Comparison of ENCODE assay signal across 8 mouse cellular contexts in the genomic region with DNA sequence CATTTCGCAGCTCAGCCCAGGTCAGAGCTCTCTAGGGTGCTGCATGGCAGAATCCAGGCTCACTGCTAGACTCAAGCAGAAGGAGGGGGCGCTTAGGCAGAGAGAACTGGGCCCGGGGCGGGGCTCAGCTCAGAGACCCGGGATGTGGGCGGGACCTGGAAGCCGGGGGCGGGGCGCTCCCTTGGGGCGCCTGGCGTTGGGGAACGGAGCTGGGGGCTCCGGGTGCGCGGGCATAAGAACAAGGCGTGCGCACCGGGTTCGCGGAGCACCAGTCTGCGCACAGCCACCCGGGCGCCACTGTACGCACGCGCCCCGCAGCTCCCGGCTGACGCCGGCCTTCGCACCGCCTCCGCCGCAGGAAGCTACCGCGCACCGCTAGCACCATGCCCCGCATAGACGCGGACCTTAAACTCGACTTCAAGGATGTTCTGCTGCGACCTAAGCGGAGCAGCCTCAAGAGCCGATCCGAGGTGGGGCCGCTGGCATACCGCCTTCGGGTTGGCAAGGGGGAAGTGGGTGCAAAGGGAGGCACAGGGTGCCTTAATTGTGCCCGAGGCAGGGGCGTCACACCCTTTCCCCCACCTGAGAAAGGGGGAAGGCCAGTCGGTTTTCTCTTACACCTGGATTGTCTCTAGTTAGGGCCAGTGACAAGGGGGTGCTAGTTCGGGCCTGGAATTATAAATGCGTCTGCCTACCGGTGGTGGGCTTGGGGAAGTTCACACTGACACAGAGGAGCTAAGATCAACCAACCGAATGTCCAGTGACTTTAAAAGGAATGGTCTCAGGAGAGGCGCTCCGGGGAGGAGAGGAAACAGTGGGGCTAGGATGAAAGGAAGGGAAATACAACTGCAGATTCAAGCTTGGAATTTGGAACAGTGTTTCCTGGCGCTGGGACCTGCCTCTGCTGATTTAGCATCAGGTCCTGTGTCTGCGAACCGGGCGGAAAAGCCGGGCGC. TPM values are rescaled to one million over a fixed set of nuclear protein-coding genes. Genes with fewer than 3 reads are reported as not detected.
DNase-seq lines count a peak whose midpoint lies in the region; ATAC-seq and TF ChIP-seq lines count a peak whose summit lies in the region.

Gmpr (plus strand) TSS at position 171 of the 956 bp plus-strand sequence.

- peak within 1 kb of the TSS; percentile 52 for H3K27ac ChIP-seq in forebrain, embryonic 16.5 days (ENCODE audit: low read length)
- peak within 1 kb of the TSS; percentile 29; the same call in 1 of the 2 replicates for H3K27ac ChIP-seq in lung, embryonic 15.5 days

- no peak for TF ChIP-seq CTCF in G1E (IDR thresholded peaks at IDR 0.05; ENCODE audit: low read depth, low read length)

- peak; percentile 72 for DNase-seq in G1E (ENCODE audit: low spot score)
- DNase-seq in c-Kit-positive CD71-positive TER-119-positive erythroid progenitor cells, embryonic 14.5 days (ENCODE audit: low spot score), result peak; percentile 84
- DNase-seq in heart, postnatal 25 days (ENCODE audit: low spot score), result peak; percentile 59
- peak; percentile 77 to 83 for DNase-seq in layer of hippocampus, adult 8-10 months (ENCODE audit: low spot score in 2 of 2)
- peak; percentile 53 for DNase-seq in ovary, postnatal 10 days (ENCODE audit: low spot score)
- DNase-seq in thymus, postnatal 25 days, result peak; percentile 91

- H3K4me1 ChIP-seq in G1E (ENCODE audit: insufficient read depth, low read depth, low read length), result peaks cover 70% of the 10 kb centered on the region
- peaks cover 12% of the 10 kb centered on the region for H3K4me1 ChIP-seq in forebrain, embryonic 16.5 days (replicated peaks; ENCODE audit: control insufficient read depth, insufficient read depth, low read length)
- peaks cover 31% of the 10 kb centered on the region for H3K4me1 ChIP-seq in lung, embryonic 15.5 days

- ATAC-seq in G1E (ENCODE audit: extremely low read depth, insufficient number of reproducible peaks, low FRiP score, poor library complexity, severe bottlenecking), result peak; percentile 59
- peak; percentile 89 for ATAC-seq in forebrain, embryonic 16.5 days
- peak; percentile 90 for ATAC-seq in lung, embryonic 15.5 days (ENCODE audit: borderline replicate concordance, extremely low read depth, low FRiP score, low TSS enrichment)

- H3K9me3 ChIP-seq in G1E (replicated peaks), result peaks cover 3% of the 10 kb centered on the region; the same call in 1 of the 2 replicates
- H3K9me3 ChIP-seq in forebrain, embryonic 16.5 days (ENCODE audit: control insufficient read depth, low read length), result no peaks in the 10 kb centered on the region
- no peaks in the 10 kb centered on the region for H3K9me3 ChIP-seq in lung, embryonic 15.5 days

- intact Hi-C loops in heart, postnatal 25 days (cut with DNase I), result no loop called here

- H3K4me2 ChIP-seq in forebrain, embryonic 16.5 days (ENCODE audit: low read length), result peak within 1 kb of the TSS; percentile 95
- H3K4me2 ChIP-seq in lung, embryonic 15.5 days, result peak within 1 kb of the TSS; percentile 92

- H3K9ac ChIP-seq in forebrain, embryonic 16.5 days (replicated peaks; ENCODE audit: low read depth, low read length), result peak within 1 kb of the TSS; percentile 77
- peak within 1 kb of the TSS; percentile 47 for H3K9ac ChIP-seq in lung, embryonic 15.5 days

- no peaks in the 10 kb centered on the region for H3K27me3 ChIP-seq in G1E (ENCODE audit: insufficient read depth, low read length)
- H3K27me3 ChIP-seq in forebrain, embryonic 16.5 days (replicated peaks; ENCODE audit: control insufficient read depth, insufficient read depth, low read length), result 0 out of 2 replicates have a peak, but pooled peaks cover 2% of the 10 kb centered on the region
- H3K27me3 ChIP-seq in lung, embryonic 15.5 days, result no peaks in the 10 kb centered on the region

- H3K36me3 ChIP-seq in G1E (replicated peaks), result peaks cover 19% of the 10 kb centered on the region
- H3K36me3 ChIP-seq in forebrain, embryonic 16.5 days (ENCODE audit: control insufficient read depth, insufficient read depth), result no peaks in the 10 kb centered on the region
- no peaks in the 10 kb centered on the region for H3K36me3 ChIP-seq in lung, embryonic 15.5 days

- 2% methylated on average over 62 of the region's 63 CpGs for WGBS in forebrain, embryonic 16.5 days
- under 1% methylated on average over 63 of the region's 63 CpGs for WGBS in lung, embryonic 15.5 days

- H3K4me3 ChIP-seq in G1E (ENCODE audit: low read depth, low read length), result peak within 1 kb of the TSS; percentile 91
- H3K4me3 ChIP-seq in forebrain, embryonic 16.5 days (replicated peaks; ENCODE audit: low read length), result peak within 1 kb of the TSS; percentile 69
- peak within 1 kb of the TSS; percentile 57 for H3K4me3 ChIP-seq in lung, embryonic 15.5 days

RNA-seq across cellular contexts. Expression of gene Gmpr, which starts in this region (rescaled TPM):
- total RNA-seq in G1E (2014; fragmentation: Nextera tagmentation) (82.4 and 85.9 TPM in 2 replicates), G1E (2017) (309 and 311 TPM in 2 replicates)
- polyA plus RNA-seq in G1E (2012), result 372 and 448 TPM in 2 replicates
- polyA plus RNA-seq in forebrain, embryonic 16.5 days (2015; fragmentation: Nextera tagmentation; extraction: Ambion mirVana), result 20.3 and 25.9 TPM in 2 replicates
- 100 to 1,000 TPM; 167 to 189 TPM for total RNA-seq in heart, postnatal 25 days (2021)
- total RNA-seq in layer of hippocampus, adult 8-10 months (2022), result 10 to 100 TPM; 65.2 to 76.9 (median 67.4) TPM
- 25.6 and 27.9 TPM in 2 replicates for polyA plus RNA-seq in lung, embryonic 15.5 days (2015; fragmentation: Nextera tagmentation; extraction: Ambion mirVana)

Comparison
In these comparisons a context has a peak if more than half of its experiments do, and no peak if none do; other contexts are left out.
1. Peak in every context shown above with its lines: DNase-seq, ATAC-seq, H3K4me3 ChIP-seq and H3K27ac ChIP-seq.
2. RNA of gene Gmpr (polyA plus RNA-seq): 372 to 448 TPM in G1E; 25.6 to 27.9 TPM in lung, embryonic 15.5 days and 20.3 to 25.9 TPM in forebrain, embryonic 16.5 days; every median in the first group is over 10 times any median in the second.